Mouse (Mus musculus): ENCODE results near the gene Fhod1. TPM values are rescaled to one million over a fixed set of nuclear protein-coding genes. Genes with fewer than 3 reads are reported as not detected.

Fhod1 gene
- polyA plus RNA-seq, 1 experiment from 2014 or later = 12.7 TPM

DNA sequence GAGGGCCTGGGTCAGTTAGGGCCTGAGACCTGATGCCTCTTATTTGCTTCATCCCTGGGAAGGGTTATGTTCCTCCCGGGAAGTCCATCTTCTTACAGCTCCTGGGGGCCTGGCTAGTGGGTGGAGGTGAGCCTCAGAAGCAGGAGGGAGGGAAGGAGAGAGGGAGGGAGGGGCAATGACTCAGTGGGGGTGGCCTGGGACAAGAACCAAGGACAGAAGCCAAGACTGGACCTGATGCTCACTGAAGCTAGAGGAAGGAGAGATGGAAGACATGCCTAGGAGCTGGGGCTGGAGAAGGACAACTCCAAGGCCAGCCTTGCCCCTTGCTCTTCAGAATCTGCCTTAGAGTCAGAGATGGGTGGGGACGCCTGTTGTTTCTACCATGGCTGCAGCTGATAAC lies 25.3 kb upstream of the Fhod1 start, which contains the start of gene Plekhg4:
Gene Plekhg4, plus strand, starts transcription at position 243 of the 400 bp plus-strand sequence.
- Histone ChIP-seq H3K9me3 (ENCODE audit: control insufficient read depth, low read length) (peaks cover 2% of the 10 kb centered on the region; the same call in 1 of the 2 replicates), H3K4me2 (ENCODE audit: low read depth, low read length) (no peak within 1 kb of the TSS), H3K36me3 (ENCODE audit: control insufficient read depth, insufficient read depth, low read length) (peaks cover 3% of the 10 kb centered on the region; the same call in 1 of the 2 replicates), H3K9ac (ENCODE audit: low read length) (no peak within 1 kb of the TSS), H3K4me1 (replicated peaks; ENCODE audit: control insufficient read depth, insufficient read depth, low read length) (peaks cover 9% of the 10 kb centered on the region), H3K4me3 (ENCODE audit: low read length) (no peak within 1 kb of the TSS), H3K27me3 (ENCODE audit: control insufficient read depth, insufficient read depth, low read depth, low read length) (no peaks in the 10 kb centered on the region), H3K27ac (ENCODE audit: low read length) (no peak within 1 kb of the TSS)
- WGBS = 55% methylated on average over 2 of the region's 2 CpGs
- ATAC-seq (ENCODE audit: low read depth) = no peak

DNA sequence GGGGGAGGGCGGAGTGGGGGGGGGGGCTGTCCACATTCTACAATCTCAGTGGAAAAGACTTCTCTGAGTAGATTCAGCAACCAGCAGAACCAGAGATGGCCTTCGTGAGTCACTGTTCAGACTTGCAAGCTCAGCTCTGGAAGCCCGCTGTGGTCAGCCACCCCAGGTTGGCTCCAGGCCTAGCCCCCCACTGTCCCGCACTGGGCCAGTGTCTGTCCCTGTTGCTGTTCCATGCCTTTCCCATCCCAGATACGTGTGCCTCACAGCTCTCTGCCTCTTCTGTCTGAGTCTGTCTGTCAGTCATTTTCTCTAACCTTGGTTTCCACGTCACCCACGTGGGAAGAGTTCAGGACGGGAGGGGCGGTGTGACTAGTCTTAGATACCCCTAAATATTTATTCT lies 24.7 kb upstream of the Fhod1 start:
- Histone ChIP-seq H3K36me3 (ENCODE audit: control insufficient read depth, insufficient read depth, low read length) (peaks cover 3% of the 10 kb centered on the region; the same call in 1 of the 2 replicates), H3K9me3 (ENCODE audit: control insufficient read depth, low read length) (peaks cover 2% of the 10 kb centered on the region; the same call in 1 of the 2 replicates), H3K27me3 (ENCODE audit: control insufficient read depth, insufficient read depth, low read depth, low read length) (no peaks in the 10 kb centered on the region), H3K4me1 (replicated peaks; ENCODE audit: control insufficient read depth, insufficient read depth, low read length) (peaks cover 9% of the 10 kb centered on the region), H3K4me3 (ENCODE audit: low read length) (no peak overlapping the region), H3K4me2 (ENCODE audit: low read depth, low read length) (no peak overlapping the region), H3K27ac (ENCODE audit: low read length) (no peak overlapping the region), H3K9ac (ENCODE audit: low read length) (no peak overlapping the region)
- WGBS = 73% methylated on average over 9 of the region's 9 CpGs
- ATAC-seq (ENCODE audit: low read depth) = peak; percentile 32; the same call in 1 of the 2 replicates

DNA sequence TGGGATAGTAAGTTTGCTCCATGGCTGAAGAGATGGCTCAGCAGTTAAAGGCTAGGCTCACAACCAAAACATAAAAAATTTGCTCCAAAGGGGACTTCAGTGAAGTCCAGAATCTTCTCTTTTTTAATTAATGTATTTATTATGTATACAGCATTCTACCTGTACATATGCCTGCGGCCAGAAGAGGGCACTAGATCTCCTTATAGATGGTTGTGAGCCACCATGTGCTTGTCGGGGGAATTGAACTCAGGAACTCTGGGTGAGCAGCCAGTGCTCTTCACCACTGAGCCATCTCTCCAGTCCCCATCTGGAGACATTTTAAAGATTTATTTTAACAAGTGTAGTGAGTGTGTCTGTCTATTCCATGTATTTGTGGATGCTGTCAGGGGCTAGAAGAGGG lies 19.4 kb upstream of the Fhod1 start:
- no peak for ATAC-seq (ENCODE audit: low read depth)
- H3K27ac ChIP-seq (ENCODE audit: low read length) = no peak overlapping the region
- no peak overlapping the region for H3K4me3 ChIP-seq (ENCODE audit: low read length)
- H3K9me3 ChIP-seq (ENCODE audit: control insufficient read depth, low read length) = no peaks in the 10 kb centered on the region
- H3K27me3 ChIP-seq (ENCODE audit: control insufficient read depth, insufficient read depth, low read depth, low read length) = no peaks in the 10 kb centered on the region
- no peak overlapping the region for H3K4me2 ChIP-seq (ENCODE audit: low read depth, low read length)
- peaks cover 11% of the 10 kb centered on the region; the same call in 1 of the 2 replicates for H3K36me3 ChIP-seq (ENCODE audit: control insufficient read depth, insufficient read depth, low read length)
- 58% methylated on average over 2 of the region's 2 CpGs for WGBS
- H3K9ac ChIP-seq (ENCODE audit: low read length) = no peak overlapping the region
- peaks cover 6% of the 10 kb centered on the region; the same call in 1 of the 2 replicates for H3K4me1 ChIP-seq (replicated peaks; ENCODE audit: control insufficient read depth, insufficient read depth, low read length)

DNA sequence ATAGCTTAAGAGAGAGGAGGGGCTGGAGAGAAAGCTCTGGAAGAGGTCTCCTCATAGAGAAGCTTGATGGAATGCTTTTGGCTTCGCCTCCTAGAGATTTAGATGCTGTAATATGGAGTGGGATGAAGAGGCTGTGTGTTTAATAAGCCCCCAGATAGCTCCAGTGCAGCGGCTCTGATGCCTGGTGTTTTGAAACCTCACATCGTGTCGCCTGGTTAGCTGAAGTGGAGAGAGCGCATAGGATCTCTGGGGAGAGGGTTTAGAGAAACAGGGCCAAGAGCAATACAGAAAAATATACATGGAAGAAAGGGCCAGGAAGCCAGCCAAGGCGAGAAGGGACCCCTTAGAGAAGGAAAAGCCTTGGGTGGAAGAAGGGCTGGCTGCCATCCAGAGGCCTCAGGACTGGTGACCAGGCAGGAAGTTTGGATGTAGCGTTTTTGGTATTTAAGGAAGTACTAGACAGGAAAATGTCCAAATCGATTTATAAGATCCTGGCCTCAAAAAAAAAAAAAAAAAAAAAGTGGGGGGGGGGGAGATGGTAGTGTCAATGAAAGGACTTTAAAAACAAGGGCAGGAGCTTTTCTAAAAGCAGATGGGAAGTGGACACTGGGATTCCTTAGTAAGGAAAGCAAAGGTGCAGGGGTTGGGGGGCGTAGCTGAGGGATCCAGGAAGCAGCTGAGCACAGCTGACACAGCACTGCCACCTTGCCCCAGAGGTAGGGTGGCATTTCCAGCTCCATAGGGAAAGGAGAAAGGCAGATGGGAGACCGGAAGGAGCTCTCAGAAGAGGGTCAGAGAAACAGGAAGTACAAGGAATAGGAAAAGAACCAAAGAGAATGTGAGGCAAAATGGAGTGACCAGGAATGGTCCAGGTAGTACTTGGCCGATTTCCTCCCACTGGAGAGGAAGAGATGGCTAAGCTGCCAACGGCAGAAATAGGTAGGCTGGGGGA lies 14.3 kb upstream of the Fhod1 start:
- Histone ChIP-seq H3K4me1 (replicated peaks; ENCODE audit: control insufficient read depth, insufficient read depth, low read length) (peaks cover 6% of the 10 kb centered on the region), H3K27ac (ENCODE audit: low read length) (peak overlapping the region; percentile 51), H3K27me3 (ENCODE audit: control insufficient read depth, insufficient read depth, low read depth, low read length) (no peaks in the 10 kb centered on the region), H3K9ac (ENCODE audit: low read length) (0 out of 2 replicates have a peak overlapping the region, but pooled peaks have one; percentile 29), H3K36me3 (ENCODE audit: control insufficient read depth, insufficient read depth, low read length) (peaks cover 8% of the 10 kb centered on the region; the same call in 1 of the 2 replicates), H3K4me2 (ENCODE audit: low read depth, low read length) (no peak overlapping the region), H3K9me3 (ENCODE audit: control insufficient read depth, low read length) (no peaks in the 10 kb centered on the region), H3K4me3 (ENCODE audit: low read length) (no peak overlapping the region)
- ATAC-seq (ENCODE audit: low read depth) = peak; percentile 74
- WGBS = 43% methylated on average over 12 of the region's 12 CpGs

DNA sequence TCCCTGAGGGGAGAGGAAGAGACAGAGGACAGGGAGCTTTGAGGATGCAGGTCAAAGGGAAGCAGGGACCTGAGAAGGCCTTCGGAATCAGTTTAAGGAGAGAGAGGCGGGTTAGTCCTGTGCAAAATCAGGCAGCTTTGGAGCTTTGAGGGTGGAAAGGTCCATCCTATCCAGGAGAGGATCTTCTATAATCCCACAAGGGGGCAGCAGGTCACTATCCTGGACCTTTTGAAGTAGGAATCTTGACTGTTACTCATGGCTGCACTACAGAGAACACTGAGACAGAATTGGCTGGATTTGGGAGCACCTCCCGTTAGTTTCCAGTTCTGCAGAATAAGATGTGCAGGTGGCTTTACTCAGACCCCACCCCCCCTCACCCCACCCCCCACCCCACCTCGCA lies 11.9 kb upstream of the Fhod1 start:
- H3K4me2 ChIP-seq (ENCODE audit: low read depth, low read length) = no peak overlapping the region
- H3K27ac ChIP-seq (ENCODE audit: low read length) = no peak overlapping the region
- H3K4me1 ChIP-seq (replicated peaks; ENCODE audit: control insufficient read depth, insufficient read depth, low read length) = peaks cover 6% of the 10 kb centered on the region
- ATAC-seq (ENCODE audit: low read depth) = peak; percentile 52; the same call in 1 of the 2 replicates
- H3K27me3 ChIP-seq (ENCODE audit: control insufficient read depth, insufficient read depth, low read depth, low read length) = no peaks in the 10 kb centered on the region
- H3K4me3 ChIP-seq (ENCODE audit: low read length) = no peak overlapping the region
- H3K9ac ChIP-seq (ENCODE audit: low read length) = no peak overlapping the region
- H3K36me3 ChIP-seq (ENCODE audit: control insufficient read depth, insufficient read depth, low read length) = no peaks in the 10 kb centered on the region; the same call in 1 of the 2 replicates
- 43% methylated on average over 4 of the region's 4 CpGs for WGBS
- no peaks in the 10 kb centered on the region for H3K9me3 ChIP-seq (ENCODE audit: control insufficient read depth, low read length)

DNA sequence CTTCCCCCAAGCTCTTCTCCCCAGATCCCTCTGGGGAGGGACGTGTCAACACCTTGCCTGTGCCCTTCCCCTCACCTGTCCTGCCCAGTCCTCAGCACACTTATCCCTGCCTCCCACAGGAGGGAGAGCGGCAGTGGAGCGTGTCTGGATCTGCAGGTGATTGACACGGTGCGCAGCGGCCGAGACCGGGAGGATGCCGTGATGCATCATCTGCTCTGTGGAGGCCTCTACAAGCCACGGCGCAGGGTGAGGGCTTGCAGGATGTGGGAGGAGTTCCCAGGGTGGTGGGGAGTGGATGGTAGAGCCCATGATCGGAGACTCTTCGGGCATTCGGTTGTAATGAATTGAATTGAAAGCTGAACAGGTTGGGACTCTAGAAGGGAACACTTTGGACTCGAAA lies 11.5 kb upstream of the Fhod1 start:
- Histone ChIP-seq H3K27me3 (ENCODE audit: control insufficient read depth, insufficient read depth, low read depth, low read length) (no peaks in the 10 kb centered on the region), H3K4me3 (ENCODE audit: low read length) (no peak overlapping the region), H3K4me1 (replicated peaks; ENCODE audit: control insufficient read depth, insufficient read depth, low read length) (peaks cover 6% of the 10 kb centered on the region), H3K27ac (ENCODE audit: low read length) (no peak overlapping the region), H3K36me3 (ENCODE audit: control insufficient read depth, insufficient read depth, low read length) (no peaks in the 10 kb centered on the region; the same call in 1 of the 2 replicates), H3K9ac (ENCODE audit: low read length) (no peak overlapping the region), H3K9me3 (ENCODE audit: control insufficient read depth, low read length) (no peaks in the 10 kb centered on the region), H3K4me2 (ENCODE audit: low read depth, low read length) (no peak overlapping the region)
- ATAC-seq (ENCODE audit: low read depth) = no peak
- 63% methylated on average over 15 of the region's 15 CpGs for WGBS

DNA sequence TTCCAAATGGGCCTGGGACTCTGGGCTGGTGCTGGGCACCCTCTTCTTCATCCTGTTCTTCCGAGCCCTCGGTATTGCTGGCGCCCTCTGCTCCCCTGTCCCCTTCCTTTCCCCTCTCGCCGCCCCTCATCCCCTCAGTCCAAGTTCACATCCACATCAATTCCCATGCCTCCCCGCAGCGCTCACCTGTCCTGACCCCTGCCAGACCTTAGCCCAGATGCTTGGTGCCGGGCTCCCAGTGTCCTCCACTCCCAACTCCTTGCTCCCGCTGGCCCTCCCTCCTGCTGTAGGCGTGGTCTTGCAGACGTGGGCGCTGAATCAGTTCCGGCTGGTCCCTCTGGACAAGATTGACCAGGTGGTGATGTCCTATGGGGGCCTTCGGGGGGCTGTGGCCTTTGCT lies 8.9 kb upstream of the Fhod1 start:
- no peak overlapping the region for H3K4me2 ChIP-seq (ENCODE audit: low read depth, low read length)
- H3K36me3 ChIP-seq (ENCODE audit: control insufficient read depth, insufficient read depth, low read length) = no peaks in the 10 kb centered on the region; the same call in 1 of the 2 replicates
- ATAC-seq (ENCODE audit: low read depth) = no peak

DNA sequence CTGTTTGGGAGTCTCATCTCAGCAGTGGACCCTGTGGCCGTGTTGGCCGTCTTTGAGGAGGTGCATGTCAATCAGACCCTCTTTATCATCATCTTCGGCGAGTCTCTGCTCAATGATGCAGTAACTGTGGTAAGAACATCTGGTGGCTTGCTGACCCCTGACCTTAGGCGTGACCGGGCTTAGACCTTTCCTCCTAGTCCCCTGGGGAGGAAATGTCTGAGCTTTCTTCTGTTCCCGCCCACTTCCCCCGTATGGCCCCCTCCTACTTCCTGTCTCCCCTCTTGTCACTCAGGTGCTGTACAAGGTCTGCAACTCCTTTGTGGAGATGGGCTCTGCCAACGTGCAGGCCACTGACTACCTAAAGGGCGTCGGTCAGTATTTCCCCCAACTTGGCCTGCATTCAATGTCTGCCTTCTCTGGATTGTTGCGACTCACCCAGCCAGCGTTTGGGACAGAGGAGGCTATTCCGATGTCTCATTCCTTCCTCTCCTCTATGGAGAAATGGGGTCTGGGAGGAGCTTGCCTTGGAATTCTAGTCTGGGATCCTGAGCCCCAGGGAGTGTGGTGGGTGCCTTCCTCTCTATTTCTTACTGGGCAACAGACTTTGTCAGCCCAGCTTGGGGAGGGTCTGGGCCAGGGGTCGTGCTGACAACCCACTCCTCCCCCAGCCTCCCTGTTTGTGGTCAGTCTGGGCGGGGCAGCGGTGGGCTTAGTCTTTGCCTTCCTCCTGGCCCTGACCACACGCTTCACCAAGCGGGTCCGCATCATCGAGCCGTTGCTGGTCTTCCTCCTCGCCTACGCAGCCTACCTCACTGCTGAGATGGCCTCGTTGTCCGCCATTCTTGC lies 7.6 kb upstream of the Fhod1 start:
- no peak overlapping the region for H3K27ac ChIP-seq (ENCODE audit: low read length)
- H3K4me3 ChIP-seq (ENCODE audit: low read length) = no peak overlapping the region
- H3K9ac ChIP-seq (ENCODE audit: low read length) = no peak overlapping the region
- no peaks in the 10 kb centered on the region for H3K9me3 ChIP-seq (ENCODE audit: control insufficient read depth, low read length)
- peaks cover under 1% of the 10 kb centered on the region; the same call in 1 of the 2 replicates for H3K4me1 ChIP-seq (replicated peaks; ENCODE audit: control insufficient read depth, insufficient read depth, low read length)
- no peaks in the 10 kb centered on the region; the same call in 1 of the 2 replicates for H3K27me3 ChIP-seq (ENCODE audit: control insufficient read depth, insufficient read depth, low read depth, low read length)
- 68% methylated on average over 26 of the region's 26 CpGs for WGBS
- ATAC-seq (ENCODE audit: low read depth) = no peak
- no peaks in the 10 kb centered on the region; the same call in 1 of the 2 replicates for H3K36me3 ChIP-seq (ENCODE audit: control insufficient read depth, insufficient read depth, low read length)
- no peak overlapping the region for H3K4me2 ChIP-seq (ENCODE audit: low read depth, low read length)

More for the DNA sequence above, 8.9 kb upstream of the Fhod1 start:
- 84% methylated on average over 14 of the region's 14 CpGs for WGBS
- Histone ChIP-seq H3K27me3 (ENCODE audit: control insufficient read depth, insufficient read depth, low read depth, low read length) (no peaks in the 10 kb centered on the region), H3K27ac (ENCODE audit: low read length) (no peak overlapping the region), H3K9ac (ENCODE audit: low read length) (no peak overlapping the region), H3K9me3 (ENCODE audit: control insufficient read depth, low read length) (no peaks in the 10 kb centered on the region), H3K4me3 (ENCODE audit: low read length) (no peak overlapping the region), H3K4me1 (replicated peaks; ENCODE audit: control insufficient read depth, insufficient read depth, low read length) (no peaks in the 10 kb centered on the region; the same call in none of the 2 replicates)

All from lung, embryonic 16.5 days (tissue).